Mouse (Mus musculus) spleen, adult 2 months (tissue): Measurements from ENCODE around the gene Eif3l.

Experiments
- CTCF ChIP-seq: fragments of 200-500 bp; IDR thresholded peaks from 2 replicates; pipeline ENCODE4 v1.5.1; 2011; ENCODE audit warnings: mild to moderate bottlenecking, inconsistent platforms; ENCODE audit not compliant: insufficient read depth, insufficient read length, insufficient replicate concordance; ENCODE audit errors: extremely low read depth
- POLR2A ChIP-seq: fragments of 200-500 bp; IDR thresholded peaks from 2 replicates; pipeline ENCODE4 v1.6.1; 2011; ENCODE audit warnings: low read depth, low read length, inconsistent platforms

DNA sequence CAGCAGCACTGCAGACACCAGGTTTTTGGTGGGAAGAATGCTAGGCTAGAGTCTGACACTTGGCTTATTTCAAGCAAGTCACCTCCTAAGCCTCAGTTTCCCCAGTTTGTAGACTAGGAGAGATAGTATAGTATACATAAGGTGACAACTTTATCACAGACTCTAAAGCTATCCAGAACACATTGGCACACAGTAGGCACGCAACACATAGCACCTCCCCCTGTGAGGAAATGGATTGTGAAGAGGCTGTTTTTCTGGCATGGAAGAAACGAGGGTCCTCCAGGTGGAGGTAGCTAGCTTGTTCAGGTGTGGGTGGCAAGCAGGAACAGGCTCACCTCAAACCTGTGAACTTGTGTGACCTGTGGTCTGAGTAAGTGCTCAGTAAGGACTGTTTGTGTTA lies 24.0 kb upstream of the Eif3l start:
- no peak for TF ChIP-seq CTCF
- no peak for TF ChIP-seq POLR2A
